ENCODE assay signal across 8 mouse cellular contexts in genomic region chr5:73480700-73481099, GRCm38 (mm10). TPM values are rescaled to one million over a fixed set of nuclear protein-coding genes. Genes with fewer than 3 reads are reported as not detected.
DNase-seq lines count a peak whose midpoint lies in the region; ATAC-seq lines count a peak whose summit lies in the region.

Gene Dcun1d4 (plus strand): TSS chr5:73481000.

- no peaks in the 10 kb centered on the region for H3K9me3 ChIP-seq in heart, embryonic 11.5 days (replicated peaks; ENCODE audit: control insufficient read depth, low read length)
- H3K9me3 ChIP-seq in stomach, embryonic 15.5 days, result no peaks in the 10 kb centered on the region

- no peak within 1 kb of the TSS for H3K4me2 ChIP-seq in heart, embryonic 11.5 days
- H3K4me2 ChIP-seq in stomach, embryonic 15.5 days, result no peak within 1 kb of the TSS

- intact Hi-C loops in gastrocnemius, postnatal 36 days (cut with DNase I), result no loop called here

- ATAC-seq in activated CD4-positive, CD25-positive, alpha-beta regulatory T cell, adult 4 months, result no peak
- no peak for ATAC-seq in heart, embryonic 11.5 days (replicated peaks; ENCODE audit: insufficient number of reproducible peaks, low FRiP score, low TSS enrichment)
- ATAC-seq in stomach, embryonic 15.5 days (ENCODE audit: insufficient read depth, low FRiP score, low read depth), result no peak

- no peaks in the 10 kb centered on the region for H3K36me3 ChIP-seq in heart, embryonic 11.5 days (ENCODE audit: control insufficient read depth, insufficient read depth, low read length)
- H3K36me3 ChIP-seq in stomach, embryonic 15.5 days, result no peaks in the 10 kb centered on the region

- WGBS in heart, embryonic 11.5 days (ENCODE audit: insufficient replicate concordance), result 72% methylated on average over 7 of the region's 7 CpGs
- WGBS in stomach, embryonic 15.5 days, result 81% methylated on average over 7 of the region's 7 CpGs

- no peak within 1 kb of the TSS for H3K4me3 ChIP-seq in heart, embryonic 11.5 days (ENCODE audit: low read depth, low read length)
- no peak within 1 kb of the TSS for H3K4me3 ChIP-seq in stomach, embryonic 15.5 days (replicated peaks)

- H3K4me1 ChIP-seq in heart, embryonic 11.5 days (ENCODE audit: control insufficient read depth, insufficient read depth, low read length), result no peaks in the 10 kb centered on the region
- no peaks in the 10 kb centered on the region for H3K4me1 ChIP-seq in stomach, embryonic 15.5 days

- DNase-seq in gastrocnemius, adult 8-10 months (ENCODE audit: low spot score in 2 of 2), result no peak
- no peak for DNase-seq in gastrocnemius, postnatal 36 days
- DNase-seq in layer of hippocampus, postnatal 36 days, result no peak
- DNase-seq in frontal cortex, postnatal 36 days (ENCODE audit: low spot score in 2 of 2), result no peak
- no peak for DNase-seq in cerebellum, postnatal 25 days

- no peak within 1 kb of the TSS for H3K27ac ChIP-seq in heart, embryonic 11.5 days (ENCODE audit: low read depth, low read length)
- no peak within 1 kb of the TSS for H3K27ac ChIP-seq in stomach, embryonic 15.5 days

- H3K9ac ChIP-seq in heart, embryonic 11.5 days (ENCODE audit: low read depth, low read length), result no peak within 1 kb of the TSS
- no peak within 1 kb of the TSS for H3K9ac ChIP-seq in stomach, embryonic 15.5 days

- no peaks in the 10 kb centered on the region for H3K27me3 ChIP-seq in heart, embryonic 11.5 days (ENCODE audit: control insufficient read depth, insufficient read depth, low read length)
- no peaks in the 10 kb centered on the region for H3K27me3 ChIP-seq in stomach, embryonic 15.5 days (replicated peaks)

RNA-seq across cellular contexts. Expression of gene Dcun1d4, which starts in this region (rescaled TPM):
- total RNA-seq in gastrocnemius, adult 8-10 months (2022), result 10 to 100 TPM in 3 of 4 experiments, 1 to 10 TPM in 1; 6.9 to 11.6 (median 10.1) TPM
- total RNA-seq in gastrocnemius, postnatal 36 days (2021), result 1 to 10 TPM; 6.7 to 8.9 TPM
- polyA plus RNA-seq in activated CD4-positive, CD25-positive, alpha-beta regulatory T cell, adult 4 months (2017; shearing (Covaris generic)), result 10 to 100 TPM; 11.0 to 13.4 TPM
- 22.2 and 22.6 TPM in 2 replicates for polyA plus RNA-seq in heart, embryonic 11.5 days (2014; fragmentation: Nextera tagmentation; extraction: Ambion mirVana)
- total RNA-seq in layer of hippocampus, postnatal 36 days (2021), result 100 to 1,000 TPM; 123 to 131 TPM
- polyA plus RNA-seq in stomach, embryonic 15.5 days (2015; fragmentation: Nextera tagmentation; extraction: Ambion mirVana), result 19.1 and 21.6 TPM in 2 replicates

Comparison
In these comparisons a context has a peak if more than half of its experiments do, and no peak if none do; other contexts are left out.
1. RNA of gene Dcun1d4 (total RNA-seq): 123 to 131 TPM in layer of hippocampus, postnatal 36 days; 6.9 to 11.6 TPM in gastrocnemius, adult 8-10 months and 6.7 to 8.9 TPM in gastrocnemius, postnatal 36 days; every median in the first group is over 4 times any median in the second.